Mouse (Mus musculus) skeletal muscle tissue, adult 2 months (tissue): ENCODE results near the gene Cldn34d.

Experiments
- DNase-seq: peaks from one replicate; pipeline ENCODE4 v3.0.0-alpha.2; 2012; ENCODE audit warnings: low read depth, low spot score

The Cldn34d gene

DNA sequence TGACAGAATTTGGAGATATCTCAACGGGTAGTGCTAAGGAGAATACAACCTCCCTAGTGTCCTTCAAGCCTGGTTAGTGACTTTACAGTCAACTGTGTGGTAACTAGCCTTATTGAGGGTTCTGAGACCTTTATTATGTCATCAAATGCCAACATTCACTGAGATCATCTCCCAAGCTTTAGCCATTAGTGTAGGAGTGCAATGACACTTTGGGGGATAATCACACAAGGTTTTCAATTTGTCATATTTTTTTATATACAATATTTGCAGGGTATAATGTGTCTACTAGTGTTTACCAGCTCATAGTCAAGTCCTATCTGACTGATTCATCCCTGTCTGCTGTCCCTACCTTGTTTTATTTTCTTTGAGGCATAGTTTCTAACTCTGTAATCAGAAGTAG lies at the start of gene Cldn34d:
Cldn34d (minus strand) TSS at position 101 of the 400 bp plus-strand sequence.
- no peak for DNase-seq

DNA sequence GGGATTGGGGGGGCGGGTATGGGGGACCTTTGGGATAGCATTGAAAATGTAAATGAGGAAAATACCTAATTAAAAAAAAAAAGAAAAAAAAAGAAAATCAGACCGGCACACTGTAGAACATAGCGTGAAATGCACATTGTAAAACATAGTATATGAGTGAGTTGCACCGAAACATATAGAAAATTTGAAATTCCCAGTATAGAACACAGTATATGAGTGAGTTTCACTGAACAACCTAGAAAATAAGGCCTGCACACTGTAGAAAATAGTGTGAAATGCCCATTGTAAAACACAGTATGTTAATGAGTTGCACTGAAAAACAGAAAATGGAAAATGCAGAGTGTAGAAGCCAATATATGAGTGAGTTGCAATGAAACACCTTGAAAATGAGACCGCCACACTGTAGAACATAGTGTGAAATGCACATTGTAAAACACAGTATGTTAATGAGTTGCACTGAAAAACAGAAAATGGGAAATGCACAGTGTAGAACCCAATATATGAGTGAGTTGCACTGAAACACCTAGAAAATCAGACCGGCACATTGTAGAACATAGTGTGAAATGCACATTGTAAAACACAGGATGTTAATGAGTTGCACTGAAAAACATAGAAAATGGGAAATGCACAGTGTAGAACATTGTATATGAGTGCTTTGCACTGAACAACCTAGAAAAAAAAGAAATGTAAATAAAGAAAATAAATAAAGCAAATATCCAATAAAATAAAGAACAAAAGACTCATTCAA lies 4.1 kb downstream of the Cldn34d start:
- DNase-seq, result peak; percentile 82
